Mouse (Mus musculus) heart, postnatal 0 days (tissue): ENCODE results near the gene Igfbp7. TPM values are rescaled to one million over a fixed set of nuclear protein-coding genes. Genes with fewer than 3 reads are reported as not detected.

Source experiments
- ATAC-seq: fragments of 200-750 bp; cut with Nextera tagmentation; 2 replicates; pipeline ENCODE4 v1.8.0; 2017; ENCODE audit warnings: low read depth, moderate number of reproducible peaks, moderate library complexity; ENCODE audit not compliant: insufficient read depth
- DNase-seq: peaks from one replicate; pipeline ENCODE4 v3.0.0-alpha.2; 2016; ENCODE audit warnings: low spot score
- H3K27ac ChIP-seq: fragments of 300-500 bp; sonication (generic); 2 replicates; pipeline ENCODE4 v1.5.1; 2014; ENCODE audit warnings: low read depth, mild to moderate bottlenecking
- H3K27me3 ChIP-seq: fragments of 300-500 bp; sonication (generic); 2 replicates; pipeline ENCODE4 v1.6.1; 2014; ENCODE audit warnings: low read length, mixed read lengths; ENCODE audit not compliant: control insufficient read depth, insufficient read depth
- H3K36me3 ChIP-seq: fragments of 300-500 bp; sonication (generic); replicated peaks from 2 replicates; pipeline ENCODE4 v1.6.1; 2014; ENCODE audit warnings: low read length, mixed read lengths; ENCODE audit not compliant: control insufficient read depth, insufficient read depth
- H3K4me1 ChIP-seq: fragments of 300-500 bp; sonication (generic); 2 replicates; pipeline ENCODE4 v1.6.1; 2014; ENCODE audit warnings: antibody characterized with exemption; ENCODE audit not compliant: control insufficient read depth, insufficient read depth
- H3K4me2 ChIP-seq: fragments of 300-500 bp; sonication (generic); 2 replicates; pipeline ENCODE4 v1.6.1; 2014; ENCODE audit warnings: low read depth, mild to moderate bottlenecking, low read length, moderate library complexity
- H3K4me3 ChIP-seq: fragments of 300-500 bp; sonication (generic); 2 replicates; pipeline ENCODE4 v1.5.1; 2014; ENCODE audit warnings: low read depth, low read length
- H3K9ac ChIP-seq: fragments of 300-500 bp; sonication (generic); replicated peaks from 2 replicates; pipeline ENCODE4 v1.6.1; 2014; ENCODE audit warnings: low read depth, low read length, mixed read lengths
- H3K9me3 ChIP-seq: fragments of 300-500 bp; sonication (generic); replicated peaks from 2 replicates; pipeline ENCODE4 v1.6.1; 2016; ENCODE audit warnings: low read length; ENCODE audit not compliant: control insufficient read depth
- CTCF ChIP-seq: IDR thresholded peaks from 2 replicates; pipeline ENCODE4 v1.5.1; 2016; ENCODE audit warnings: antibody characterized with exemption, control low read depth, low read depth
- EP300 ChIP-seq: IDR thresholded peaks from 2 replicates; pipeline ENCODE4 v1.6.1; 2016; ENCODE audit warnings: antibody characterized with exemption, low read depth
- WGBS: fragments of 180-500 bp; shearing (Covaris S2); extraction: QIAGEN DNeasy Blood & Tissue Kit; methylation state at CpG from one replicate; pipeline ENCODE4 v1.1.7; 2014; 5-methylcytosine and 5-hydroxymethylcytosine counted together
- polyA plus RNA-seq: library from polyadenylated mRNA; unstranded; fragments of >200 nt; fragmentation: Nextera tagmentation; extraction: Ambion mirVana; gene quantifications from 2 replicates; pipeline ENCODE4 v1.2.1, GENCODE M21; 2015
- total RNA-seq: library from RNA; depleted of rRNA; stranded (reverse); fragments of >200 nt; gene quantifications from 2 replicates; pipeline ENCODE4 v1.2.3, GENCODE M21; 2014; ENCODE audit warnings: low replicate concordance

Gene Igfbp7
- total and polyA plus RNA-seq, 2 experiments from 2014 or later: 151 to 218 TPM

DNA sequence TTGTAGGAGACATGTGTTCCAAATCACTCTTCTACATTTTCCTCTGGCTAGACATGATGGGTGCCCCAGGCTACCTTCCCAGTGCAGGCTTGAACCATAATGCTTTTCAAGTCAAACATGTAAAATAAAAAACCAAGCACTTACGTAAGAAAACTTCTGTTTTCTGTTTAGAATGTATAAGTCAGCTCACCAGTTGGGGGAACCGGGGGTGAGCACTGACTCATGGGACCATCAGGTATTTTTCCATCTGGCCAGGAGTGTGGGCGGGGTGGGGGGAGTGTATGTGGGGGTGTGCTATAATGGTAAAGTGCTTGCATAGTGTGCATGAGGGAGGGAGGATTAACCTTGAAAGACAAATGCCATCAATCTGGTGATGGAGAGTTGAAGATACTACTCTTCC is 29.8 kb downstream of the Igfbp7 start:
- H3K4me3 ChIP-seq: no peak overlapping the region
- DNase-seq (no peak), ATAC-seq (no peak)
- no peaks in the 10 kb centered on the region for H3K36me3 ChIP-seq
- 0 out of 2 replicates have a peak, but pooled peaks cover 3% of the 10 kb centered on the region for H3K4me1 ChIP-seq
- no peak for TF ChIP-seq EP300
- no peak for TF ChIP-seq CTCF
- no peaks in the 10 kb centered on the region for H3K9me3 ChIP-seq
- no peak overlapping the region for H3K9ac ChIP-seq
- H3K27ac ChIP-seq: no peak overlapping the region
- no peaks in the 10 kb centered on the region for H3K27me3 ChIP-seq
- H3K4me2 ChIP-seq: no peak overlapping the region
- WGBS: 88% methylated on average over 3 of the region's 3 CpGs

DNA sequence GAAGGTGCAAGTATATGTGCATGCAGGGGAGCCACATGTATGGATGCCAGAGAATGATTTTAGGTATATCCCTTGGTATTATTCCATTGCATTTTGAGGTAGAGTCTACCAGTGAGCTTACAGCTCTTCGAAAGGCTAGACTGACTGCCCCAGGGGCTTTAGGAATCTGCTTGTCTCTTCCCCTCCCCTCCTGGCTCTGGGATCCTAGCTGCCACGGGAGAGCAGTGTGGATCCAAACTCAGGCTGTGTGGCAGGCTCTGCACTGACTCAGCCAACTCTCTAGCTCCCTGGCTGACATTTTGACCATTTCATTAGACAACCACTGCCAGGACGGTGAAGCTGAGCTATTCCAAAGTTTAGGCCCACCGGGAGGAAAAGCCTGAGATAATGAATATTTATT is 32.3 kb downstream of the Igfbp7 start:
- H3K9ac ChIP-seq: no peak overlapping the region
- peaks cover 7% of the 10 kb centered on the region; the same call in 1 of the 2 replicates for H3K4me1 ChIP-seq
- H3K27ac ChIP-seq: 0 out of 2 replicates have a peak overlapping the region, but pooled peaks have one; percentile 47
- WGBS: 63% methylated on average over 4 of the region's 4 CpGs
- no peaks in the 10 kb centered on the region for H3K36me3 ChIP-seq
- H3K4me2 ChIP-seq: no peak overlapping the region
- H3K27me3 ChIP-seq: no peaks in the 10 kb centered on the region
- TF ChIP-seq CTCF (no peak), EP300 (no peak)
- no peak overlapping the region for H3K4me3 ChIP-seq
- no peak for ATAC-seq
- DNase-seq: no peak
- no peaks in the 10 kb centered on the region for H3K9me3 ChIP-seq

DNA sequence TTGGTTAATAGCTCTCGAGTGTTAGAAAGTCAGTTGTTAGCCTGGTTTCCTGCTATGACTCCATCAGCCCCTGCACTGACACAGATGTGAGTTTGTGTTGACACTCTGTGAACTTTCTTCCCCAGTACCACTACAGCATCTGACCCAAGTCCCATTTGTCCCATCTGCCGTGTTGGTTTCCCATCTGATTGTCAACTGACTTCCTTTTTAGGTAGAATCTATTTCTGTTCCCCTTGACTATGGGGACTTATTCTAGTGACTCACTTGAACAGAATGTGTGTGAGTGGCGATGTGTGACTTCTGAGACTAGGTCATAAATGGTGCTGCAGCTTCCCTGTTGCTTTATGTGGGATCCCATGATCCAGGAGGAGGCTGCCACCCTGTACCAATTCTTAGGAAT is 32.9 kb downstream of the Igfbp7 start:
- Histone ChIP-seq H3K4me1 (peaks cover 7% of the 10 kb centered on the region; the same call in 1 of the 2 replicates), H3K4me3 (no peak overlapping the region), H3K4me2 (no peak overlapping the region), H3K27me3 (no peaks in the 10 kb centered on the region), H3K36me3 (no peaks in the 10 kb centered on the region), H3K9ac (no peak overlapping the region), H3K27ac (peak overlapping the region; percentile 47), H3K9me3 (no peaks in the 10 kb centered on the region)
- DNase-seq: peak; percentile 62
- TF ChIP-seq CTCF: no peak
- no peak for TF ChIP-seq EP300
- peak; percentile 61 for ATAC-seq
- WGBS: 10% methylated on average over 3 of the region's 3 CpGs

DNA sequence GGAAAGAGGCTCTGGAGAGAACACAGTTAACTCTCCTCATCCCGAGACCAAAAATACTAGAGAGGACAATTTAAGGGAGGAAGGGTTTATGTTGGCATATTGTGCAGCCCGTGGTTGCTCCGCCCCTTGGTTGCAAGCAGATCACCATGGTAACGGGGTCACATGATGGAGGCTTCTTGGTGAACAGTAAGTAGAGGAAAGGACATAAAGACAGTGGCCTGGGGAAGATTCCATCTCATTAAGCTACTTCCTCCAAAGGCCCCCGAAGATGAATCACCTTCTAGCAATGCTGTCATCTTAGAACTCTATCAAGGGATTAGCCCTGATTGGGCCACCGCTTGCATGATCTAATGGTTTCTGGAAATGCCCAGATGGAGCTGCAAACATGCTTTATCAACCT is 35.1 kb downstream of the Igfbp7 start:
- H3K4me1 ChIP-seq: peaks cover 7% of the 10 kb centered on the region; the same call in 1 of the 2 replicates
- peak; percentile 41 for DNase-seq

DNA sequence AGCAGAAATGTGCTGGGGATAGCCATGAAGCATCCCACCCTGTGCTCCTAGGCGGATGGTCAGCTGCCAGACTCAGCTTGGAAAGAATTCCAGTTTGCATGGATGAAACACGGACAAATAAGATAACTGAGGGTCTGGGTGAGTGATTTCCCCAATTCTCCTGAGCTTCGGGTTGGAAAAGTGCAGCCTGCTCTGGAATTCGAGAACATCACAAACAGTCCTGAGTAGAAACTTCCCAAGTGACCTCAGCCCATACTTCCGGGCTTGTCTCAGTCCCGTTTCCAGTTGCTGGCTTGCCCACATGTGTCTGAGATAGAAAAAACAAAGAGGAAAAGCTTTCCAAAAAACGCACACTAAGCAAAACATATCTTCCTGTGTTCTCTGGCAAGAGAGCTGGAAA is 35.6 kb downstream of the Igfbp7 start:
- no peak overlapping the region for H3K4me2 ChIP-seq
- DNase-seq (peak; percentile 23), ATAC-seq (peak; percentile 28; the same call in 1 of the 2 replicates)
- no peaks in the 10 kb centered on the region for H3K9me3 ChIP-seq
- TF ChIP-seq EP300: no peak
- TF ChIP-seq CTCF: no peak
- H3K4me3 ChIP-seq: no peak overlapping the region
- no peaks in the 10 kb centered on the region for H3K27me3 ChIP-seq
- 47% methylated on average over 7 of the region's 7 CpGs for WGBS
- no peak overlapping the region for H3K9ac ChIP-seq
- H3K4me1 ChIP-seq: peaks cover 7% of the 10 kb centered on the region; the same call in 1 of the 2 replicates
- H3K27ac ChIP-seq: peak overlapping the region; percentile 64
- no peaks in the 10 kb centered on the region for H3K36me3 ChIP-seq

More for the DNA sequence above, 35.1 kb downstream of the Igfbp7 start:
- Histone ChIP-seq H3K27me3 (no peaks in the 10 kb centered on the region), H3K9ac (no peak overlapping the region), H3K36me3 (no peaks in the 10 kb centered on the region), H3K4me3 (no peak overlapping the region), H3K27ac (peak overlapping the region; percentile 64), H3K9me3 (no peaks in the 10 kb centered on the region), H3K4me2 (no peak overlapping the region)
- TF ChIP-seq CTCF (no peak), EP300 (no peak)
- peak; percentile 52 for ATAC-seq
- 56% methylated on average over 6 of the region's 6 CpGs for WGBS

DNA sequence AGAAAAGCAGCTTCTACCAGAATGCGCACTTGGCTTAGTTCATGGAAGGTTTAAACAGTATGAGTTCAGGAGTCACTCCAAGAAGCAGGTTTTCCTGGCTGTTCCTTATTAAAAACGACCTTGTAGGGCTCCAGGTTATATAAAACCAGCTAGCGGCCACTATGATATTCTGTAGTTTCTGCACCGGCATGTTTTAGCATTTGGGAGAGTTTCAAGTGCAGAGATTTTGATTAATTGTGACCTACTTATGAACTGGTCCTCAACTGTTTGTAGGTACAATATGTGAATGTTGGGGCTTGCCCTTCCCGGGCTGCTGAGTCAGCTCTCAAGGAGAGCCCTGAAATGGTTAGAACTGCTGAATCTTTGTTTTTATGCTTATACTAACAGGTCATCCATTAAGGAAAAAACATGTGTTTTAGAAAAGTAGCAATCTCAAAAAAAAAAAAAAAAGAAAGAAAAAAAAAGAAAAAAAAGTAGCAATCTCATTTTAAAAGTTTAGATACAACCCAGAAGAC is 37.4 kb downstream of the Igfbp7 start:
- Histone ChIP-seq H3K36me3 (no peaks in the 10 kb centered on the region), H3K27ac (no peak overlapping the region), H3K27me3 (no peaks in the 10 kb centered on the region), H3K4me1 (peaks cover 12% of the 10 kb centered on the region; the same call in 1 of the 2 replicates), H3K4me3 (no peak overlapping the region), H3K4me2 (no peak overlapping the region), H3K9me3 (no peaks in the 10 kb centered on the region), H3K9ac (no peak overlapping the region)
- TF ChIP-seq CTCF (no peak), EP300 (no peak)
- DNase-seq (no peak), ATAC-seq (no peak)
- WGBS: 83% methylated on average over 5 of the region's 5 CpGs
